Mouse (Mus musculus) heart, postnatal 14 days (tissue): ENCODE results near the gene Gm49325. TPM values are rescaled to one million over a fixed set of nuclear protein-coding genes. Genes with fewer than 3 reads are reported as not detected.
"Not testable (repeated sequence)": the region's sequence is repeated elsewhere in the genome, so short reads cannot be mapped to it uniquely, and the experiment has no call there.

Source experiments
- DNase-seq, 2 experiments: peaks; one replicate each; pipeline ENCODE4 v3.0.0; 2021 to 2022
- intact Hi-C: fragments of 180-260 bp; cut with DNase I; formaldehyde crosslinking; loops from one replicate; pipeline ENCODE4 v1.15.1; 2025
- microRNA-seq, 2 experiments: library from miRNA; unstranded; fragments of <30 nt; microRNA quantifications; one replicate each; pipeline ENCODE4 v1.2.0; 2021 to 2022
- total RNA-seq, 2 experiments: library from RNA; stranded (reverse); gene quantifications; 2 replicates each; pipeline ENCODE4 v1.2.3; 2021

Gm49325 gene
- total RNA-seq, 2 experiments from 2014 or later: 7.6 to 12.7 TPM

GRCm38 (mm10) chr10:77663949-77664665 lies 58.1 kb downstream of the Gm49325 start:
- intact Hi-C loops: loop anchor here (10.0 kb wide), 1 partner anchor 1459 kb away; no protein-coding TSS in a partner anchor

GRCm38 (mm10) chr10:77666342-77666741 lies 60.3 kb downstream of the Gm49325 start:
- intact Hi-C loops: loop anchor here (10.0 kb wide), 1 partner anchor 1462 kb away; no protein-coding TSS in a partner anchor
- no peak for DNase-seq

More at GRCm38 (mm10) chr10:77663949-77664665, 58.1 kb downstream of the Gm49325 start:
- DNase-seq: no peak

- no peak for DNase-seq
- intact Hi-C loops: loop anchor here (10.0 kb wide), 1 partner anchor 1463 kb away; no protein-coding TSS in a partner anchor
These were observed 61.4 kb downstream of the Gm49325 start for GRCm38 (mm10) chr10:77667402-77667801.

- no peak for DNase-seq
- intact Hi-C loops: no loop called here
These were observed 64.7 kb downstream of the Gm49325 start for GRCm38 (mm10) chr10:77670710-77671109.

GRCm38 (mm10) chr10:77671519-77671918 lies 65.5 kb downstream of the Gm49325 start:
- intact Hi-C loops: no loop called here
- DNase-seq: no peak

- DNase-seq: no peak
- intact Hi-C loops: no loop called here
These were observed 67.8 kb downstream of the Gm49325 start for GRCm38 (mm10) chr10:77673765-77674164.

GRCm38 (mm10) chr10:77677562-77677961 lies 71.6 kb downstream of the Gm49325 start:
- intact Hi-C loops: no loop called here
- no peak for DNase-seq

GRCm38 (mm10) chr10:77682994-77683393 lies 77.0 kb downstream of the Gm49325 start:
- intact Hi-C loops: no loop called here
- no peak for DNase-seq

GRCm38 (mm10) chr10:77684181-77684580 lies 78.2 kb downstream of the Gm49325 start:
- DNase-seq: no peak
- intact Hi-C loops: no loop called here

- intact Hi-C loops: no loop called here
- DNase-seq: no peak
These were observed 80.1 kb downstream of the Gm49325 start, which contains the start of gene Tspear for GRCm38 (mm10) chr10:77685895-77686664. Gene Tspear, plus strand, starts transcription at chr10:77686569.

- intact Hi-C loops: no loop called here
- no peak for DNase-seq
These were observed 81.0 kb downstream of the Gm49325 start for GRCm38 (mm10) chr10:77687021-77687420.

GRCm38 (mm10) chr10:77690356-77690807 lies 84.4 kb downstream of the Gm49325 start, which contains the start of gene Gm19402:
Gene Gm19402, minus strand, starts transcription at chr10:77690757.
- DNase-seq, intact Hi-C loops: not testable (repeated sequence)

Small RNAs within 50 kb of the gene (microRNA-seq; reads per million reads assigned to microRNA genes)
- 8.3 to 18.0 reads per million in 2 experiments for gene Mir1930

Other genes starting within 250 kb of the Gm49325 start
- 10 to 100 TPM; 22.9 to 25.9 TPM for gene Adarb1, start 187.9 kb upstream of the Gm49325 start, total RNA-seq
- 1 to 10 TPM; 9.6 TPM for gene Fam207a, start 90.4 kb upstream of the Gm49325 start, total RNA-seq
- 1 to 10 TPM; 5.4 to 9.0 TPM for gene Itgb2, start 75.9 kb upstream of the Gm49325 start, total RNA-seq
- gene Pttg1ip, start 24.5 kb upstream of the Gm49325 start, total RNA-seq: 100 to 1,000 TPM; 128 to 132 TPM
- 10 to 100 TPM; 53.7 to 61.6 TPM for gene Sumo3, start 100 bp upstream of the Gm49325 start, total RNA-seq
- gene Ube2g2, start 16.1 kb downstream of the Gm49325 start, total RNA-seq: 10 to 100 TPM; 59.2 to 60.6 TPM
- gene Tspear, start 80.4 kb downstream of the Gm49325 start, total RNA-seq: under 1 TPM in 1 of 2 experiments, not detected in 1; 0.17 TPM
- gene Gm19402, start 84.6 kb downstream of the Gm49325 start, total RNA-seq: not detected
- not detected for gene Gm9508, start 91.0 kb downstream of the Gm49325 start, total RNA-seq
- gene Gm10272, start 100.4 kb downstream of the Gm49325 start, total RNA-seq: not detected
- not detected for gene Gm10024, start 105.3 kb downstream of the Gm49325 start, total RNA-seq
- not detected for gene Gm10142, start 109.6 kb downstream of the Gm49325 start, total RNA-seq
- not detected for gene Krtap12-1, start 114.4 kb downstream of the Gm49325 start, total RNA-seq
- gene Gm10100, start 120.3 kb downstream of the Gm49325 start, total RNA-seq: not detected
- gene Gm18596, start 136.4 kb downstream of the Gm49325 start, total RNA-seq: not detected
- gene Gm9736, start 145.2 kb downstream of the Gm49325 start, total RNA-seq: not detected
- gene Gm3233, start 153.5 kb downstream of the Gm49325 start, total RNA-seq: not detected
- gene Gm3238, start 165.1 kb downstream of the Gm49325 start, total RNA-seq: not detected
- not detected for gene Gm7138, start 170.7 kb downstream of the Gm49325 start, total RNA-seq
- not detected for gene Gm3250, start 176.3 kb downstream of the Gm49325 start, total RNA-seq
- gene Gm7137, start 182.0 kb downstream of the Gm49325 start, total RNA-seq: not detected
- gene Gm9639, start 188.9 kb downstream of the Gm49325 start, total RNA-seq: not detected
- not detected for gene Gm19668, start 192.9 kb downstream of the Gm49325 start, total RNA-seq
- not detected for gene Gm9507, start 205.6 kb downstream of the Gm49325 start, total RNA-seq
- gene Gm2696, start 208.5 kb downstream of the Gm49325 start, total RNA-seq: not detected
- not detected for gene Krtap10-4, start 220.9 kb downstream of the Gm49325 start, total RNA-seq
- not detected for gene Krtap10-10, start 229.8 kb downstream of the Gm49325 start, total RNA-seq
- gene Gm36176, start 240.6 kb downstream of the Gm49325 start, total RNA-seq: not detected
- gene Gm10318, start 246.7 kb downstream of the Gm49325 start, total RNA-seq: not detected